Mouse (Mus musculus) heart, embryonic 15.5 days (tissue): ENCODE data around the gene Inpp4b. TPM values are rescaled to one million over a fixed set of nuclear protein-coding genes. Genes with fewer than 3 reads are reported as not detected.
A peak's percentile ranks its signal among the peaks of the same experiment; 100 is the strongest.

Experiments used
- ATAC-seq: fragments of 200-750 bp; cut with Nextera tagmentation; replicated peaks from 2 replicates; pipeline ENCODE4 v1.8.0; 2017; ENCODE audit warnings: low read depth, moderate TSS enrichment; ENCODE audit not compliant: insufficient number of reproducible peaks, insufficient read depth, low FRiP score
- H3K27ac ChIP-seq: fragments of 300-500 bp; sonication (generic); 2 replicates; pipeline ENCODE4 v1.5.1; 2015; ENCODE audit warnings: mild to moderate bottlenecking, inconsistent platforms
- H3K27me3 ChIP-seq: fragments of 300-500 bp; sonication (generic); 2 replicates; pipeline ENCODE4 v1.6.1; 2015; ENCODE audit warnings: inconsistent platforms
- H3K36me3 ChIP-seq: fragments of 300-500 bp; sonication (generic); 2 replicates; pipeline ENCODE4 v1.6.1; 2015; ENCODE audit warnings: mild to moderate bottlenecking, inconsistent platforms
- H3K4me1 ChIP-seq: fragments of 300-500 bp; sonication (generic); replicated peaks from 2 replicates; pipeline ENCODE4 v1.6.1; 2015; ENCODE audit warnings: inconsistent platforms
- H3K4me2 ChIP-seq: fragments of 300-500 bp; sonication (generic); 2 replicates; pipeline ENCODE4 v1.6.1; 2015; ENCODE audit warnings: inconsistent platforms, mild to moderate bottlenecking, moderate library complexity
- H3K4me3 ChIP-seq: fragments of 300-500 bp; sonication (generic); 2 replicates; pipeline ENCODE4 v1.5.1; 2015; ENCODE audit warnings: mild to moderate bottlenecking, inconsistent platforms
- H3K9ac ChIP-seq: fragments of 300-500 bp; sonication (generic); 2 replicates; pipeline ENCODE4 v1.6.1; 2015; ENCODE audit warnings: mild to moderate bottlenecking, inconsistent platforms
- H3K9me3 ChIP-seq: fragments of 300-500 bp; sonication (generic); replicated peaks from 2 replicates; pipeline ENCODE4 v1.6.1; 2016; ENCODE audit warnings: inconsistent platforms
- whole genome bisulfite sequencing: fragments of 180-500 bp; shearing (Covaris S2); methylation state at CpG from one replicate; pipeline ENCODE4 v1.1.7; 2015; ENCODE audit warnings: mixed read lengths; 5-methylcytosine and 5-hydroxymethylcytosine counted together
- polyA plus RNA-seq: library from polyadenylated mRNA; unstranded; fragments of >200 nt; fragmentation: Nextera tagmentation; extraction: Ambion mirVana; gene quantifications from 2 replicates; pipeline ENCODE4 v1.2.1, GENCODE M21; 2015

Gene Inpp4b
- polyA plus RNA-seq, 1 experiment from 2014 or later: 11.4 TPM

DNA sequence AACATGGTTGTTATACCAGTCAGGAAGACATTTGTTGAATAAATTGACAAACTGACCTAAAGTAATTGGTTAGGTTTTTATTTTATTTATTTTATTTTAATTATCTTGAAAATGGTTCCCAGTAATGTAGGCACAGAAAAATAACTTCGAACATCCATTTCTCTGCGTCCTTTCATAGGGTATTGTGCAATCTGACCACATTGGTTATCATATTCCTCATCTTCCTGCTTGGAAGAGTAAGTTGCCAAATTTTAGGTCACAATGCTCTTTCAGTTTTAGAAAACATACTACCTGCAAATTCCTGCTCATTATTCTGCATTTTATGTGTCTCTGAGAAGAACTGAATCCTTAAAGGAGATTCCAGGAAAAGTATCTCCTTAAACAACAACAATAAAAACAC lies 505.6 kb downstream of the Inpp4b start:
- no peaks in the 10 kb centered on the region for H3K27me3 ChIP-seq
- no peak overlapping the region for H3K27ac ChIP-seq
- ATAC-seq: no peak
- no peak overlapping the region for H3K4me2 ChIP-seq
- no peaks in the 10 kb centered on the region for H3K4me1 ChIP-seq
- no peaks in the 10 kb centered on the region for H3K36me3 ChIP-seq
- 88% methylated on average over 2 of the region's 2 CpGs for WGBS
- no peaks in the 10 kb centered on the region for H3K9me3 ChIP-seq
- no peak overlapping the region for H3K9ac ChIP-seq
- H3K4me3 ChIP-seq: no peak overlapping the region

DNA sequence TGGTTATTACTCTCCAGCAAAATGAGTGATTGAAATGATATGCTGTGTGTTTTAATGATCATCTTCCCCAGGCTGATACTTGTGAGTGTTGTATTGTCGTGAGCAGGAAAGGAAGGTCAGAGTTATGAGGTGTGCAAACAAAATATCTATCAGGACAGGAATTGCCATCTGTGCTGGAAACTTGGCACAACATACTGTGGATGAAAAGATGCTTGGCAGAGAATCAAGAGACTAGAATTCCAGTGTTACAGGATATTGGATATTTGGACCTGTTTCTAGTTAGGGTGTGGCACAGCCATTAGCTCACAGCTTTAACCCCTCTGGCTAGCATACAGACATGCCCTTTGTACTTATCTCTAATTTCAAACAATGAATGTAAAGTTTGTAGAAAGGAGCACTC lies 507.6 kb downstream of the Inpp4b start:
- Histone ChIP-seq H3K27me3 (no peaks in the 10 kb centered on the region), H3K9ac (no peak overlapping the region), H3K9me3 (no peaks in the 10 kb centered on the region), H3K4me2 (no peak overlapping the region), H3K36me3 (no peaks in the 10 kb centered on the region), H3K4me3 (no peak overlapping the region), H3K27ac (no peak overlapping the region), H3K4me1 (peaks cover 8% of the 10 kb centered on the region)
- no peak for ATAC-seq
- 63% methylated on average over 1 of the region's 1 CpGs for WGBS

DNA sequence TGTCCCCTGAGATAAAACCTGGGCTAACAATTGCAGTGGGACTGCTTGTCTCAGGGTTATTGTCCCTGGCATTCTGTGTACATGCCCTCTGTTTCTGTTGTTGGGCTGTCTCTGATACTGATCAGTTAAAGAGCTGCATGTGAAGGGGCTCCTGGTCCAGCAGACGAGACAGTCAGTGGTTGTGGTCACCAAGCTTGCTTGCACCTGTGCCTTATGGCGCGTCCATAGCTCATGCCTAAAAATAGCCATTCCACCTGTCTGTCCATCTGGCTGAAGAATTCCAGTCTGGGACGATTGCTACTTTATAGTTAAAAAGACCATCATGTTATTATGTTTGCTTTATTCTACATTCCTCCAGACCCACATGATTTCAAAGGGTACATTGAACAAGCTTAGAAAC lies 510.8 kb downstream of the Inpp4b start:
- ATAC-seq: no peak
- no peak overlapping the region for H3K27ac ChIP-seq
- 47% methylated on average over 4 of the region's 4 CpGs for WGBS
- no peaks in the 10 kb centered on the region for H3K27me3 ChIP-seq
- no peak overlapping the region for H3K4me2 ChIP-seq
- no peaks in the 10 kb centered on the region for H3K36me3 ChIP-seq
- no peaks in the 10 kb centered on the region for H3K9me3 ChIP-seq
- H3K4me3 ChIP-seq: no peak overlapping the region
- no peak overlapping the region for H3K9ac ChIP-seq
- peaks cover 16% of the 10 kb centered on the region for H3K4me1 ChIP-seq

DNA sequence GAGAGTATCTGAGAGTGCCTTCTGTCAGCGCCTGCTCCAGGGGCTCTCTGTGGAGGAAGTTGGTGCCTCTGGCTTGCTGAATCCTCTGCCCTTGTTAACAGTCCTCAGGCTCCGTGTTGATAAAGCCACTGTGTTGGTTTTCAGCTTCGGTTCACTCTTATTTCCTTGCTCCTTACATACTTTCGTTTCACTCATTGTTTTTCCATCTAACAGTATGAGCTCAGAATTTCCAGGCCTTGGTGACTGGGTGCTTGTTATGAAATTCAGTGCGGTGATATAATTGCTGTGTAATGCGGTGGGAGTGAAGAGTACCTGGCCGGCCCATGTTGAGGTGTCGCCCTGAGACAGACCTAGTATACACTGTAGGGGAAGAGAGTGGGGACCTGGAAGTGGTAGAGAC lies 512.2 kb downstream of the Inpp4b start:
- Histone ChIP-seq H3K9me3 (no peaks in the 10 kb centered on the region), H3K36me3 (no peaks in the 10 kb centered on the region), H3K4me1 (peaks cover 16% of the 10 kb centered on the region), H3K27me3 (no peaks in the 10 kb centered on the region), H3K27ac (peak overlapping the region; percentile 79), H3K4me3 (peak overlapping the region; percentile 21), H3K4me2 (peak overlapping the region; percentile 54), H3K9ac (peak overlapping the region; percentile 31; the same call in 1 of the 2 replicates)
- peak; percentile 62; the same call in 1 of the 2 replicates for ATAC-seq
- 19% methylated on average over 8 of the region's 8 CpGs for WGBS

DNA sequence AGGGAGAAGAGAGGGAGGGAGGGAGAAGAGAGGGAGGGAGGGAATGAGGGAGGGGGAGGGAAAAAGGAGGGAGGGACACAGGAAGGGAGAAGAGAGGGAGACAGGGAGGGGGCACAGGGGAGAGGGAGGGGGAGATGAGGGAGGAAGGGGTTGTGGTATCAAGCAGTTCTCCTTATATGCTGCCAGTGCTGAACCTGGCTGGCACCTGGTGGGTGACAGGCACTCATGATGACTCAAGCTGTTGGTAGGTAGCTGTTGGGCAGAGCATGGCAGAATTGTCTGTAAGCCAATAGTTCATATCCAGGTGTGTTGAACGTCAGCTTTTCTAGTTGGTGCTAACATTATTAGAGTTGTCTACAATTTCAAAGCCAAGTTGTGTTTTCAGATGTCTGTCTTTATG lies 512.7 kb downstream of the Inpp4b start:
- H3K4me2 ChIP-seq: peak overlapping the region; percentile 54

DNA sequence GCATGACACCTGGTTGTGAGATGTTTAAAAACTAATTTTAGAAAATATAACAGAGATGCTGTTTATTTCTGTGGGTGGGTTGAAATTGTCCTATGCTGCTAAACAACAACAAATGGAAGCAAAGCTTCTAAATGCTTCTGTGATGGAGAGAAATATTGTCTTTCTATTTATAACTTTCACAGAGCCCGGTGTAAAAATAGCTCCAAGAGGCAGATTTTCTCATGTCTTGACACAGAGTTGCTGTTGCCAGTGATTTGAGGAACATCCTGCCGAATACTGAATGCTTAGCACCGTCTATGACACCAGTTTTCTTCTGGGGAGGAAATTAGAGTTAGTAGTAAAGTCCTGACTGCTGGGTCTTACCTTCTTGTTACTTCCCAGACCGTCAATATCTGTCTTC lies 513.8 kb downstream of the Inpp4b start:
- Histone ChIP-seq H3K27me3 (no peaks in the 10 kb centered on the region), H3K4me2 (peak overlapping the region; percentile 57), H3K4me3 (peak overlapping the region; percentile 42), H3K9ac (peak overlapping the region; percentile 47), H3K4me1 (peaks cover 16% of the 10 kb centered on the region), H3K27ac (peak overlapping the region; percentile 76), H3K9me3 (no peaks in the 10 kb centered on the region), H3K36me3 (no peaks in the 10 kb centered on the region)
- ATAC-seq: no peak
- WGBS: 22% methylated on average over 4 of the region's 4 CpGs

More for the DNA sequence above, 512.7 kb downstream of the Inpp4b start:
- no peak overlapping the region for H3K4me3 ChIP-seq
- no peaks in the 10 kb centered on the region for H3K9me3 ChIP-seq
- 70% methylated on average over 1 of the region's 1 CpGs for WGBS
- peak overlapping the region; percentile 76 for H3K27ac ChIP-seq
- peaks cover 16% of the 10 kb centered on the region for H3K4me1 ChIP-seq
- no peaks in the 10 kb centered on the region for H3K36me3 ChIP-seq
- no peak overlapping the region for H3K9ac ChIP-seq
- no peaks in the 10 kb centered on the region for H3K27me3 ChIP-seq
- ATAC-seq: no peak

DNA sequence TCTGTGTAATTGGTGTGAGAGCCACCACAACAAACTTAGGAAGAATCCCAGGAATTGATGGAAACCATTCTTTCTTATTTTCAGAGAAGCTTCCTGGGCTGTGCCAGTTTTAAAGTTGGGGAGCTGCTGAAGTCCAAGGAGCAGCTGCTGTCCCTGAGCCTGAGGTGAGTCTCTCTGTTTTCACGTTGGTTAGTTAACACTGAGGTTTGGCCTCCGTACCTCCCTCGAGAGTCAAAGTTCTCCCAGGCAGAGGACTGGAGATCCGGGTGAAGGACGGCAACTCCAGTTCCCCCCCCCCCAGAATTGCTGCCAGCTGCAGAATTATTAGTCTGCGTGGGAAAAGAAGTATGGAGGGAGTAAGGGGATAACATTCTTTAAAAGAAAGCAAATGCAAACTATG lies 514.3 kb downstream of the Inpp4b start:
- H3K36me3 ChIP-seq: no peaks in the 10 kb centered on the region
- WGBS: 47% methylated on average over 6 of the region's 6 CpGs
- no peak for ATAC-seq
- peak overlapping the region; percentile 47 for H3K9ac ChIP-seq
- peaks cover 16% of the 10 kb centered on the region for H3K4me1 ChIP-seq
- no peaks in the 10 kb centered on the region for H3K27me3 ChIP-seq
- H3K9me3 ChIP-seq: no peaks in the 10 kb centered on the region
- H3K4me3 ChIP-seq: peak overlapping the region; percentile 42
- H3K4me2 ChIP-seq: peak overlapping the region; percentile 57
- peak overlapping the region; percentile 76 for H3K27ac ChIP-seq

DNA sequence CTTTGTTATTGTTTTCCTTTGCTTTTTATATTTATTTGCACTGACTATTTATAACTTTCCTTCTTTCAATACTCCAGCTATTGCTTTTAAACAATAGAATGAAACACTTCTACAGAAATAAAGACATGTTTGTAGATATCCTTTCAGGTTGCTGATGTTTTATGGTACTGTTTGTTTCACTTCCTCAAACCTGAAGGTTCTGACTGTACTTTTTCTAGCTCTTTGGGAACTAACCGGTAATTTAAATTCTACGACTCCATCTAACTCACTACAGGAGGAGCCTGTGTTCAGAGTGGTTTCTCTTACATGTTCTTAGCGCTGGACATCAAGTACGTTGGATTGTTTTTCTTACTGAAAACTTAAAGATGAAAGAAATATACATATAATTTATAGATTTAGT lies 516.0 kb downstream of the Inpp4b start:
- Histone ChIP-seq H3K4me1 (peaks cover 16% of the 10 kb centered on the region), H3K4me3 (no peak overlapping the region), H3K27me3 (no peaks in the 10 kb centered on the region), H3K9me3 (no peaks in the 10 kb centered on the region), H3K9ac (no peak overlapping the region), H3K27ac (no peak overlapping the region), H3K36me3 (no peaks in the 10 kb centered on the region), H3K4me2 (no peak overlapping the region)
- ATAC-seq: no peak
- WGBS: 88% methylated on average over 4 of the region's 4 CpGs

DNA sequence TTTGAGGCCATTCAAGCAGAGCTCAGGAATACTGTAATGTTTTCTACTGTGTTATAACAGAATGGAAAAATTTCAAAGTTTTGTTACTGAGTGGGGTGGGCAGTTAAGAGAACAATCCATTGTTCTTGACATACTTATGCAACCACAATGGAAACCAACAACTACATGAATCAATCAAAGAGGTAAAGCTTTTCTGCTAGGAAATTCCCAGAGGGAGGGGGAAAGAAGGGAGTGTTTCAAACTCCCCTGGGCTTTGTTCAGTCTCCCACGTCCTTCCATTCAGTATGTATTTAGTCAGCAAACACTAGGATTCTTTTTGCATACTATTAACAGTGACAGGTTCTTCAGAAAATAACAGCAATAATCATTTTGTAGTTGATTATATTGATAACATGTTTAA lies 517.4 kb downstream of the Inpp4b start:
- Histone ChIP-seq H3K27ac (no peak overlapping the region), H3K36me3 (no peaks in the 10 kb centered on the region), H3K27me3 (no peaks in the 10 kb centered on the region), H3K4me3 (no peak overlapping the region), H3K9ac (no peak overlapping the region), H3K4me1 (peaks cover 8% of the 10 kb centered on the region; the same call in 1 of the 2 replicates), H3K4me2 (no peak overlapping the region), H3K9me3 (no peaks in the 10 kb centered on the region)
- WGBS: 80% methylated on average over 1 of the region's 1 CpGs
- no peak for ATAC-seq

DNA sequence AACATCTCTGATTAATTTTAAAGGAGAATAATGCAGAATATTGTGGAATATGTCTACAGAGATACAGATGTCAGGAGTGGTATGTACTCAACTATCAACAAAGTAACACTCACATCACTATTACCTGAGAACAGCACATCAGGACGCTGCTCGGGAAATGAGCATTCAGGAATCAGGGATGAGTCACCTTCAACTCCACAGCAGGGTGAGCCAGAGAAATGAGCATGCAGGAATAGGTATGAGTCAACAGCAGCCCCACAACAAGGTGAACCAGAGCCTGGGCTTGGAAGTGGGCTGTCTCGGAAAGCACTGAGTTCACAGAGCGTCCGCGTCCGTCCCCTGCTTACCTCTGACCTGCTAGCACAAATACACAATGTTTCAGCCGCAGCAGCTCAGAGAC lies 519.0 kb downstream of the Inpp4b start:
- Histone ChIP-seq H3K4me2 (no peak overlapping the region), H3K36me3 (no peaks in the 10 kb centered on the region), H3K4me3 (no peak overlapping the region), H3K27ac (no peak overlapping the region), H3K27me3 (no peaks in the 10 kb centered on the region), H3K9me3 (no peaks in the 10 kb centered on the region), H3K4me1 (peaks cover 10% of the 10 kb centered on the region; the same call in 1 of the 2 replicates), H3K9ac (no peak overlapping the region)
- no peak for ATAC-seq
- WGBS: 83% methylated on average over 8 of the region's 8 CpGs

DNA sequence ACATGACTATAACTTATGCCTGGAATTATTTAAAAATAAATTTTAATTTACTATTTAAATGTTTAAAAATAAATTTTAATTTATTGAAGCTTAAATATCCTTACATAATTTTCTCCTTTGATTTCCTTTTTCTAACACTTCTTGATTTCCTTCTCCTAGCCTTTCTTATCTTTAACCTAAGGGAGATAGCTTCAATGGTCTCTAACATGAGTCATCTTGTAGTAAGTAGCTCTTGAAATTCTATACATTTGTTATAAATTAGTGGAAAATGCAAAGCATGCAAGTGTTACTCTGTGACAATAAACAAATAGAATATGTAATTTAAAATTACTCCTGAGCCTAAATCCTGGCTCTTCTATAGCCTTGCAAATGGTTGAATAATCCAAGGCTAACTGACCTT lies 520.4 kb downstream of the Inpp4b start:
- H3K4me1 ChIP-seq: peaks cover 14% of the 10 kb centered on the region; the same call in 1 of the 2 replicates
- no peaks in the 10 kb centered on the region for H3K9me3 ChIP-seq
- ATAC-seq: no peak
- no peak overlapping the region for H3K4me2 ChIP-seq
- no peaks in the 10 kb centered on the region for H3K27me3 ChIP-seq
- no peak overlapping the region for H3K4me3 ChIP-seq
- no peak overlapping the region for H3K27ac ChIP-seq
- no peaks in the 10 kb centered on the region for H3K36me3 ChIP-seq
- no peak overlapping the region for H3K9ac ChIP-seq

DNA sequence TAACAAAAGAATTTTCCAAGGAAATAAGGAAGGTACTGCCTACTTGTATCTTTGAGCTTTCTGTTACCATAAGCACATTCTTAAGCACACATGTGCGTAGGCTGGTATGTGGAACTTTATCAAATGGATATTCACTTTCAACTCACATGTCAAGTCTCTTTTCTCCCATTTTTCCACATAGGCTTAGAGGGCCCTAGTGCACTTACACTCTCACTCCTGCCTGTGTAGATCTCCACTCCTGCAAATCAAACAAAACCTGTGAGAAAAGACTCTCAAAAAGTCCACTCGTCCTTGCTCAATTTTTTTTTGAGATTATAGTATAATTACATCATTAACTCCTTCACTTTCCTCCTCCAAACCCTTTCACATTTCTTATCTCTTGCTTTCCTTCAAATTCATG lies 522.0 kb downstream of the Inpp4b start:
- Histone ChIP-seq H3K9ac (no peak overlapping the region), H3K4me3 (no peak overlapping the region), H3K27ac (no peak overlapping the region), H3K4me1 (peaks cover 14% of the 10 kb centered on the region; the same call in 1 of the 2 replicates), H3K27me3 (no peaks in the 10 kb centered on the region), H3K9me3 (no peaks in the 10 kb centered on the region), H3K36me3 (no peaks in the 10 kb centered on the region), H3K4me2 (no peak overlapping the region)
- WGBS: 62% methylated on average over 2 of the region's 2 CpGs
- no peak for ATAC-seq
